9 mouse cellular contexts compared by ENCODE assay signal in genomic region chr13:69002173-69002572, GRCm38 (mm10). TPM values are rescaled to one million over a fixed set of nuclear protein-coding genes. Genes with fewer than 3 reads are reported as not detected.
DNase-seq lines count a peak whose midpoint lies in the region; ATAC-seq and TF ChIP-seq lines count a peak whose summit lies in the region.
"Had no signal": no experiment of that assay in that cellular context is flagged by ENCODE, and none has a peak within 500 bp of the region (broad histone marks: within the 10 kb centered on the region; RNA-seq: fewer than 3 reads in every experiment).

No protein-coding gene starts in this region.

- 23% methylated on average over 4 of the region's 4 CpGs for WGBS in forebrain, postnatal 0 days

- no peaks in the 10 kb centered on the region for H3K27me3 ChIP-seq in forebrain, postnatal 0 days (ENCODE audit: insufficient read depth, low read length)

- ATAC-seq in forebrain, postnatal 0 days = peak; percentile 40
- peak; percentile 75 for ATAC-seq in megakaryocyte progenitor cell, adult 5-6 weeks (replicated peaks; ENCODE audit: poor library complexity)
- no peak for ATAC-seq in CD4-positive, CD25-positive, alpha-beta regulatory T cell, adult 4 months

- H3K27ac ChIP-seq in forebrain, postnatal 0 days (ENCODE audit: low read depth, low read length) = no peak overlapping the region
- peak overlapping the region; percentile 89 for H3K27ac ChIP-seq in layer of hippocampus, adult 2 months
- H3K27ac ChIP-seq: midbrain, embryonic 12.5 days had no signal

- no peaks in the 10 kb centered on the region; the same call in 1 of the 2 replicates for H3K4me1 ChIP-seq in forebrain, postnatal 0 days (ENCODE audit: insufficient read depth)

- H3K9ac ChIP-seq in forebrain, postnatal 0 days = no peak overlapping the region
- H3K9ac ChIP-seq: midbrain, embryonic 12.5 days had no signal

- H3K9me3 ChIP-seq in forebrain, postnatal 0 days (ENCODE audit: low read length) = no peaks in the 10 kb centered on the region
- H3K9me3 ChIP-seq: midbrain, embryonic 12.5 days had no signal

- H3K4me3 ChIP-seq in forebrain, postnatal 0 days (ENCODE audit: low read depth, low read length) = no peak overlapping the region
- H3K4me3 ChIP-seq in layer of hippocampus, adult 2 months = no peak overlapping the region
- H3K4me3 ChIP-seq: midbrain, embryonic 12.5 days had no signal

- no peaks in the 10 kb centered on the region for H3K36me3 ChIP-seq in forebrain, postnatal 0 days (ENCODE audit: insufficient read depth)
- H3K36me3 ChIP-seq: midbrain, embryonic 12.5 days had no signal

- H3K4me2 ChIP-seq in forebrain, postnatal 0 days (ENCODE audit: low read depth) = no peak overlapping the region
- H3K4me2 ChIP-seq: midbrain, embryonic 12.5 days had no signal

- peak; percentile 18 for DNase-seq in cerebellum, adult 9-10 months
- DNase-seq in cerebellum, adult 11 months = no peak
- DNase-seq in thymus, postnatal 0 days (ENCODE audit: low spot score) = peak; percentile 16
- DNase-seq in thymus, postnatal 36 days = no peak
- DNase-seq in forebrain, postnatal 0 days = peak; percentile 87
- DNase-seq in layer of hippocampus, adult 2 months (ENCODE audit: low spot score in 2 of 2) = peak; percentile 79

- TF ChIP-seq CTCF in forebrain, postnatal 0 days (IDR thresholded peaks at IDR 0.05; ENCODE audit: low read depth) = peak; percentile 88
- peak; percentile 90 for TF ChIP-seq CTCF in layer of hippocampus, adult 2 months (conservative IDR thresholded peaks at IDR 0.05)

RNA-seq across cellular contexts. Expression of gene Adcy2, which starts 2.8 kb away (rescaled TPM):
- polyA plus RNA-seq in thymus, postnatal 0 days (2015; fragmentation: Nextera tagmentation; extraction: Ambion mirVana) = 0.08 and 0.13 TPM in 2 replicates
- 28.5 and 32.8 TPM in 2 replicates for total RNA-seq in forebrain, postnatal 0 days (2014; rRNA removed)
- 9.2 and 11.3 TPM in 2 replicates for polyA plus RNA-seq in forebrain, postnatal 0 days (2015; fragmentation: Nextera tagmentation; extraction: Ambion mirVana)
- 100 to 1,000 TPM; 116 TPM for total RNA-seq in layer of hippocampus, adult 2 months (2021)
- total RNA-seq in megakaryocyte progenitor cell, adult 5-6 weeks (2015) = not detected in 2 replicates
- total RNA-seq in megakaryocyte progenitor cell, adult 5-6 weeks (2017) = not detected in 2 replicates
- not detected for polyA plus RNA-seq in CD4-positive, CD25-positive, alpha-beta regulatory T cell, adult 4 months (2017; shearing (Covaris generic))

Comparison
In these comparisons a context has a peak if more than half of its experiments do, and no peak if none do; other contexts are left out.
1. DNase-seq: peak in cerebellum, adult 9-10 months (single experiment), thymus, postnatal 0 days (single experiment), forebrain, postnatal 0 days (single experiment) and layer of hippocampus, adult 2 months (2 of 2); none in cerebellum, adult 11 months (single experiment) and thymus, postnatal 36 days (0 of 2).
2. RNA of gene Adcy2, which starts 2.8 kb away (total RNA-seq): 116 TPM in layer of hippocampus, adult 2 months and 28.5 to 32.8 TPM in forebrain, postnatal 0 days; not detected in megakaryocyte progenitor cell, adult 5-6 weeks; every median in the first group is over 10 times any median in the second.